Comparison of ENCODE assay signal across 32 mouse cellular contexts in the genomic region with DNA sequence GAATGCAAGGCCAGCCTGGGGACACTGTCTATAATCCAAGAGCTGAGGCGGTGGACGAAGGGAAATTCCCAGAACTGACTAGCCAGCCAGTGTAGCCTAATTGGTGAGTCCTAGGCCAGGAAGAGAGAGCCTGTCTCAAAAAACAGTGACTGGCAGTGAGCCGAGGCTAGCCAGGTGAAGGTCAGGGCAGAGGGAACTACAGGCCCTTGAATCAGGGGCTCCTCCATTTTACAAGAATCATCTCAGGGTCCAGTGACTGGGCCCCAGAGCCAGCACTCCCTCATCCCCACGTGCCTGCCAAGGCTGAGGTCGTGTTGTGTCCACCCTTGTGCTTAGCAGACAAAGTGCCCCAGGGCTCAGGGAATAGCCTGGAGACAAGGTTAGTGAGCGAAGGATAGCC. TPM values are rescaled to one million over a fixed set of nuclear protein-coding genes. Genes with fewer than 3 reads are reported as not detected.
DNase-seq lines count a peak whose midpoint lies in the region; ATAC-seq lines count a peak whose summit lies in the region.
"Had no signal": no experiment of that assay in that cellular context is flagged by ENCODE, and none has a peak within 500 bp of the region (broad histone marks: within the 10 kb centered on the region; RNA-seq: fewer than 3 reads in every experiment).

No protein-coding gene starts in this region.

- DNase-seq in adrenal gland, adult 2 months = peak; percentile 65
- no peak for DNase-seq in adrenal gland, adult 8-10 months
- no peak for DNase-seq in heart, embryonic 10.5 days (ENCODE audit: low spot score)
- no peak for DNase-seq in heart, postnatal 14 days
- DNase-seq in adrenal gland, postnatal 36 days = peak; percentile 48 to 60
- DNase-seq in right cerebral cortex, adult 18-20 months = no peak
- DNase-seq: B cell, adult 2 months; cerebellum, adult 11-12 months; cerebellum, adult 8-10 months; cerebellum, postnatal 10 days; cerebellum, postnatal 36 days; embryo, embryonic 11 days; gastrocnemius, postnatal 10 days; gastrocnemius, postnatal 36 days; heart, postnatal 36 days; kidney, adult 11 months; kidney, adult 8-10 months had no signal

- H3K27me3 ChIP-seq in heart, embryonic 10.5 days (ENCODE audit: insufficient read depth, poor library complexity, severe bottlenecking) = no peaks in the 10 kb centered on the region
- no peaks in the 10 kb centered on the region for H3K27me3 ChIP-seq in megakaryocyte, embryonic 14.5 days (replicated peaks)
- H3K27me3 ChIP-seq: CH12.LX; embryonic facial prominence, embryonic 13.5 days; forebrain, embryonic 12.5 days; heart, embryonic 15.5 days; hindbrain, embryonic 13.5 days; intestine, embryonic 15.5 days; Patski had no signal

- WGBS in heart, embryonic 10.5 days = 76% methylated on average over 6 of the region's 6 CpGs

- H3K27ac ChIP-seq in heart, embryonic 10.5 days = peak overlapping the region; percentile 74
- H3K27ac ChIP-seq: embryonic facial prominence, embryonic 10.5 days; embryonic facial prominence, embryonic 13.5 days; forebrain, embryonic 12.5 days; heart, embryonic 15.5 days; hindbrain, embryonic 10.5 days; hindbrain, embryonic 13.5 days; intestine, embryonic 15.5 days had no signal

- intact Hi-C loops in heart, postnatal 14 days (cut with DNase I) = no loop called here

- H3K36me3 ChIP-seq in heart, embryonic 10.5 days = peaks cover 15% of the 10 kb centered on the region; the same call in 1 of the 2 replicates
- H3K36me3 ChIP-seq in megakaryocyte, embryonic 14.5 days (replicated peaks; ENCODE audit: low read length) = peaks cover 66% of the 10 kb centered on the region
- H3K36me3 ChIP-seq: embryonic facial prominence, embryonic 10.5 days; forebrain, embryonic 12.5 days; hindbrain, embryonic 13.5 days; intestine, embryonic 15.5 days had no signal

- no peaks in the 10 kb centered on the region for H3K9me3 ChIP-seq in heart, embryonic 10.5 days
- H3K9me3 ChIP-seq in megakaryocyte, embryonic 14.5 days = no peaks in the 10 kb centered on the region
- H3K9me3 ChIP-seq: embryonic facial prominence, embryonic 10.5 days; embryonic facial prominence, embryonic 13.5 days; forebrain, embryonic 12.5 days; G1E; heart, embryonic 15.5 days; hindbrain, embryonic 10.5 days; hindbrain, embryonic 13.5 days; intestine, embryonic 15.5 days had no signal

- no peak for ATAC-seq in megakaryocyte, adult 5-6 weeks (ENCODE audit: poor library complexity, severe bottlenecking)
- ATAC-seq: forebrain, embryonic 16.5 days; hindbrain, embryonic 16.5 days; intestine, embryonic 15.5 days; Patski had no signal

- H3K4me3 ChIP-seq in heart, embryonic 10.5 days = no peak overlapping the region
- H3K4me3 ChIP-seq in megakaryocyte, embryonic 14.5 days (replicated peaks) = peak overlapping the region; percentile 48
- H3K4me3 ChIP-seq: embryonic facial prominence, embryonic 10.5 days; embryonic facial prominence, embryonic 13.5 days; erythroblast, embryonic 14.5 days; forebrain, embryonic 12.5 days; heart, embryonic 15.5 days; hindbrain, embryonic 10.5 days; hindbrain, embryonic 13.5 days; intestine, embryonic 15.5 days had no signal

- peaks cover 56% of the 10 kb centered on the region for H3K4me1 ChIP-seq in heart, embryonic 10.5 days
- H3K4me1 ChIP-seq in megakaryocyte, embryonic 14.5 days = peaks cover 81% of the 10 kb centered on the region

RNA-seq across cellular contexts. Expression of gene Tnip1, which starts 12.0 kb away (rescaled TPM):
- total RNA-seq in adrenal gland, adult 2 months (2021) = 10 to 100 TPM; 82.2 to 88.8 TPM
- 59.0 and 63.6 TPM in 2 replicates for polyA plus RNA-seq in adrenal gland, adult 2 months (2012; rRNA removed)
- total RNA-seq in adrenal gland, adult 8-10 months (2022) = 100 to 1,000 TPM in 2 of 4 experiments, 10 to 100 TPM in 2; 94.2 to 126 (median 103) TPM
- polyA plus RNA-seq in heart, embryonic 10.5 days (2016; fragmentation: Nextera tagmentation; extraction: Ambion mirVana) = 22.7 and 23.7 TPM in 2 replicates
- 10 to 100 TPM; 27.7 to 30.4 TPM for total RNA-seq in heart, postnatal 14 days (2021)
- polyA plus RNA-seq in megakaryocyte, embryonic 14.5 days (2012; ENCODE audit: insufficient read depth, low replicate concordance) = 69.0 and 80.2 TPM in 2 replicates
- total RNA-seq in megakaryocyte, adult 5-6 weeks (2015) = 28.3 and 32.6 TPM in 2 replicates
- 26.7 and 47.2 TPM in 2 replicates for total RNA-seq in megakaryocyte, adult 5-6 weeks (2017)
- total RNA-seq in adrenal gland, postnatal 36 days (2021) = 10 to 100 TPM; 66.4 to 76.0 TPM

RNA-seq across cellular contexts. Expression of gene Gpx3, which starts 48.4 kb away (rescaled TPM):
- total RNA-seq in adrenal gland, adult 2 months (2021) = 100 to 1,000 TPM; 580 to 729 TPM
- polyA plus RNA-seq in adrenal gland, adult 2 months (2012; rRNA removed) = 256 and 331 TPM in 2 replicates
- 100 to 1,000 TPM in 3 of 4 experiments, 10 to 100 TPM in 1; 89.1 to 315 (median 150) TPM for total RNA-seq in adrenal gland, adult 8-10 months (2022)
- polyA plus RNA-seq in heart, embryonic 10.5 days (2016; fragmentation: Nextera tagmentation; extraction: Ambion mirVana) = 1,153 and 1,643 TPM in 2 replicates
- total RNA-seq in heart, postnatal 14 days (2021) = 100 to 1,000 TPM in 1 of 2 experiments, 10 to 100 TPM in 1; 93.6 to 153 TPM
- 21.7 and 34.2 TPM in 2 replicates for polyA plus RNA-seq in megakaryocyte, embryonic 14.5 days (2012; ENCODE audit: insufficient read depth, low replicate concordance)
- total RNA-seq in megakaryocyte, adult 5-6 weeks (2015) = 52.7 and 58.3 TPM in 2 replicates
- total RNA-seq in megakaryocyte, adult 5-6 weeks (2017) = 1.8 and 6.0 TPM in 2 replicates
- 100 to 1,000 TPM; 262 to 383 TPM for total RNA-seq in adrenal gland, postnatal 36 days (2021)
- total RNA-seq: CH12.LX, G1E had no signal
- polyA plus RNA-seq: G1E had no signal

Comparison
In these comparisons a context has a peak if more than half of its experiments do, and no peak if none do; other contexts are left out.
1. DNase-seq: peak in adrenal gland, adult 2 months (single experiment) and adrenal gland, postnatal 36 days (2 of 2); none in adrenal gland, adult 8-10 months (single experiment), heart, embryonic 10.5 days (single experiment), heart, postnatal 14 days (0 of 2) and right cerebral cortex, adult 18-20 months (single experiment).